Mouse (Mus musculus): Measurements from ENCODE around the gene Tusc2. TPM values are rescaled to one million over a fixed set of nuclear protein-coding genes. Genes with fewer than 3 reads are reported as not detected.
"Not testable (repeated sequence)": the region's sequence is repeated elsewhere in the genome, so short reads cannot be mapped to it uniquely, and the experiment has no call there.

The Tusc2 gene
- polyA plus RNA-seq, 1 experiment from 2014 or later, result 96.7 TPM

DNA sequence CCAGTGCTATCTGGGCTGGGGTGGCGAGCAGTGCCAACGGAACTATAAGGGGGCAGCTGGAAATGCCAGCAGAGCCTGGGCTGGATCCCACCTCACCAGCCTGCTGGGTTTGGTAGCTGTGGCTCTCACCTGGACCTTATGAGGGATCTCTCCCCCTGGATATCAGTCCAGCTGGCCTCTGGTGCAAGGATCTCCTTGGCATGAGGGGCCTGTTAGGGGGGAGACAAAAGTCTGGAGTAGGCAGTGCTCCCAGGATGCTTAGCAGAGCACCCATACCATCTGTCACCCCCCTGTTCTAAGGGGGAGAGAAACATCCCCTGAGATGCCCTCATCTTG lies 9.2 kb downstream of the Tusc2 start:
- H3K9ac ChIP-seq (replicated peaks), result no peak overlapping the region
- H3K9me3 ChIP-seq, result no peaks in the 10 kb centered on the region
- no peak for ATAC-seq (replicated peaks)
- H3K4me2 ChIP-seq (replicated peaks), result no peak overlapping the region
- no peak overlapping the region for H3K4me3 ChIP-seq
- no peak overlapping the region for H3K27ac ChIP-seq (replicated peaks)
- peaks cover 47% of the 10 kb centered on the region for H3K4me1 ChIP-seq
- peaks cover 41% of the 10 kb centered on the region for H3K36me3 ChIP-seq
- 96% methylated on average over 2 of the region's 2 CpGs for WGBS
- H3K27me3 ChIP-seq, result no peaks in the 10 kb centered on the region

DNA sequence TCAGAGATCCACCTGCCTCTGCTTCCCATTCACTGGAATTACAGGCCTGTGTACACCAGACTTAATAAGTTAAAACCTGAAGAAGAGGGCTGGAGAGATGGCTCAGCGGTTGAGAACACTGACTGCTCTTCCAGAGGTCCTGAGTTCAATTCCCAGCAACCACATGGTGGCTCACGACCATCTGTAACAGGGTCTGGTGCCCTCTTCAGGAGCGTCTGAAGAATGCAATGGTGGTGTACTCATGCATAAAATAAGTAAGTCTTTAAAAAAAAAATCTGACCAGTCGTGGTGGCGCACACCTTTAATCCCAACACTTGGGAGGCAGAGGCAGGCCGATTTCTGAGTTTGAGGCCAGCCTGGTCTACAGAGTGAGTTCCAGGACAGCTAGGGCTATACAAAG lies 10.7 kb downstream of the Tusc2 start:
- H3K36me3 ChIP-seq, result peaks cover 41% of the 10 kb centered on the region
- H3K4me2 ChIP-seq (replicated peaks); H3K27me3 ChIP-seq; H3K27ac ChIP-seq (replicated peaks); H3K9ac ChIP-seq (replicated peaks); H3K4me3 ChIP-seq; H3K9me3 ChIP-seq; ATAC-seq (replicated peaks): not testable (repeated sequence)
- WGBS, result 89% methylated on average over 6 of the region's 6 CpGs
- peaks cover 37% of the 10 kb centered on the region for H3K4me1 ChIP-seq

DNA sequence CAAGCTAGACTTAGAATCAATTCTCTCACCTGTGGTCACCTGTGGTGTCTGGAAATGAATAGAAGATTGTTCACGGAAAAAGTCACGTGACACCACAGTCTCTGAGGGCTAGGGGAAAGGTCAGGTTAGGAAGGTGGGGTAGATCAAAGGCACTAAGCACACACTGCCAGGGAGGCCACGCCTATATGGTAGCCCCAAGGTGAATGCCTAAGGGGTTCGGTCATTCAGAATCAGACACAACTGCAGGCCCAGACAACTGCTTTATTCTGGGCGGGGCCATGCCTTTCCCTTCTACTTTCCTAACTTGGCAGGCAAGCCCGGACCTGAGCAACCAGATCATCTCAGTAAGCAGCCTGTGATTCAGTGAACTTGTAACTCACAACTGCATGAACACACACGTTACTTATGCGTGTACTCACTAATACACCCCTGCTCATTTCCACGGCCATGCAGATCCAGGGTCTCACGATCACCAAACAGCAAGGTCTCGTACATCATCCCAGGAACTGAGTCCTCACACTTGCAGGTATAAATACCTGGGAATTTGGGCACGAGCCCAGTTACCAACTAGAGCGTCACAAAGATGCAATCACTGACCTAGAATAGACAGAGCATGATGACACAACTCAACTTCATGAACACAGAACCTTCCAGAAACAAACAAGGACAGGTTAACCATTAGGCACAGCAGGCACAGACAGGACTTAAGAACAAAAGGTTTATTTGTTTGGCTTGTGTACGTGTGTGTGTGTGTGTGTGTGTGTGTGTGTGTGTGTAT lies 12.7 kb downstream of the Tusc2 start:
- H3K27ac ChIP-seq (replicated peaks), result peak overlapping the region; percentile 66
- ATAC-seq (replicated peaks), result no peak
- no peak overlapping the region for H3K9ac ChIP-seq (replicated peaks)
- no peak overlapping the region for H3K4me3 ChIP-seq
- WGBS, result 88% methylated on average over 14 of the region's 14 CpGs
- no peaks in the 10 kb centered on the region for H3K9me3 ChIP-seq
- no peaks in the 10 kb centered on the region for H3K27me3 ChIP-seq
- H3K4me1 ChIP-seq, result peaks cover 40% of the 10 kb centered on the region
- H3K4me2 ChIP-seq (replicated peaks), result no peak overlapping the region
- peaks cover 38% of the 10 kb centered on the region for H3K36me3 ChIP-seq

DNA sequence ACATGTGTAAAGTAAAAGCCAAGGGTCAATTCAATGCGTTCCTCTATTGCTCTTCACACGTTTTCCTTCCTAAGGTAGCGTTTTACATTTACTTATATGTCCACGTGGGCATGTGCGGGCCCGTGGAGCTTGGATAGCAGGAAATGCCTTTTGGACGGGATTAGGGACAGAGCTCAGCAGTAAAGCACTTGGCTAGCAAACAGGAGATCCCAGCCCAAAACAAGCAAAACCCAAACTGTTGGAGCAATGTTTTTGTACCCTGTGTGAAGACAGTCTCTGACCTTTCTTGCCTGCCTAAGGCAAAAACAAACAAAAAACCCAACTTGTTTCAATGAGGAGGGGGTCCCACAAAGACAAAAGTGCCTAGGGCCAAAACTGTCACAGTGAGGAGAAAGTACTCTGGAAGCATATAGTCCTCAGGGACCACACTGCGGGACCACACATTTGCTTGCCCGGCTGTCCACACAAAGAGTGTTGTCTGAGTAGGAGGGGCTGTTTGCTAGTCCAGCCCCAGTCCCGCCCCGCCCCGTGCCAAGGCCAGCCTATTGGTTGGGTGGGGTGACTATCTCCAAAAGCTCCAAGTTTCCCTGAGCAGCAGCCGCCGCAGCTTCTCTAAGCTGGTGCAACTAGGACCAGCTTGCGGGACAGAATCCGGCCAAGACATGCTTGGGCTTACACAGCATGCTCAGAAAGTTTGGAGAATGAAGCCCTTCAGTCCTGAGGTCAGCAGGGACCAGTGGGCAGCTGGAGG lies 13.5 kb downstream of the Tusc2 start, which contains the start of gene Hyal1:
Gene Hyal1 (plus strand): TSS at position 571 of the 751 bp plus-strand sequence.
- Histone ChIP-seq H3K9me3 (no peaks in the 10 kb centered on the region), H3K27me3 (no peaks in the 10 kb centered on the region), H3K4me2 (replicated peaks) (peak within 1 kb of the TSS; percentile 28), H3K9ac (replicated peaks) (peak within 1 kb of the TSS; percentile 32; the same call in 1 of the 2 replicates), H3K4me3 (peak within 1 kb of the TSS; percentile 29), H3K27ac (replicated peaks) (peak within 1 kb of the TSS; percentile 66), H3K4me1 (peaks cover 40% of the 10 kb centered on the region), H3K36me3 (peaks cover 31% of the 10 kb centered on the region)
- ATAC-seq (replicated peaks), result peak; percentile 36
- WGBS, result 28% methylated on average over 16 of the region's 16 CpGs

DNA sequence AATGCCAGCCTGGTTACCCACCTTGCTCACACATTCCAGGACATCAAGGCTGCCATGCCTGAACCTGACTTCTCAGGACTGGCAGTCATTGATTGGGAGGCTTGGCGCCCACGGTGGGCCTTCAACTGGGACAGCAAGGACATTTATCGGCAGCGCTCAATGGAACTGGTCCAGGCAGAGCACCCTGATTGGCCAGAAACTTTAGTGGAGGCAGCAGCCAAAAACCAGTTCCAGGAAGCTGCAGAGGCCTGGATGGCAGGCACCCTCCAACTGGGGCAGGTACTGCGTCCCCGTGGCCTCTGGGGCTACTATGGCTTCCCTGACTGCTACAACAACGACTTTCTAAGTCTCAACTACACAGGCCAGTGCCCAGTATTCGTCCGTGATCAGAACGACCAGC lies 14.8 kb downstream of the Tusc2 start:
- Histone ChIP-seq H3K9me3 (no peaks in the 10 kb centered on the region), H3K9ac (replicated peaks) (no peak overlapping the region), H3K27ac (replicated peaks) (no peak overlapping the region), H3K27me3 (no peaks in the 10 kb centered on the region), H3K4me3 (no peak overlapping the region), H3K36me3 (peaks cover 18% of the 10 kb centered on the region), H3K4me2 (replicated peaks) (no peak overlapping the region), H3K4me1 (peaks cover 39% of the 10 kb centered on the region)
- WGBS, result 93% methylated on average over 10 of the region's 10 CpGs
- no peak for ATAC-seq (replicated peaks)

DNA sequence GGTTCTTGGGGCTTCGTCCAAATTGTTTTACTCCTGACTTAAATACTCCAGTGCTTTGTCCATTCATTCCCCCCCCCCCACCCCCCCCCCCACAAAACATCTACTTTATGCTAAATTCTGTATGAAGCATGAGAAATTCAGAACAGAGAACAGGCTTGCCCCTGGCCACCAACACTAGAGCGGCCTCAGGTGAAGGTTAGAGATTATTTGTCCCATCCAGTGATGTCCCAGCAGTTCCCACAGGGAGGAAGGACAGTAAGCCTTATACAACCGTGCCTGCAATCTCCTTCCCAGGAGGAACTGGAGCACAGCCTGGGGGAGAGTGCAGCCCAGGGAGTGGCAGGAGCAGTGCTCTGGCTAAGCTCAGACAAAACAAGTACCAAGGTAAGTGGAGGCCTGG lies 15.5 kb downstream of the Tusc2 start, which contains the start of gene Naa80:
Gene Naa80 (plus strand): TSS at position 301 of the 400 bp plus-strand sequence.
- Histone ChIP-seq H3K9ac (replicated peaks) (no peak within 1 kb of the TSS), H3K4me3 (no peak within 1 kb of the TSS), H3K4me2 (replicated peaks) (peak within 1 kb of the TSS; percentile 81; the same call in 1 of the 2 replicates), H3K36me3 (peaks cover 12% of the 10 kb centered on the region), H3K27ac (replicated peaks) (peak within 1 kb of the TSS; percentile 90), H3K4me1 (peaks cover 39% of the 10 kb centered on the region), H3K27me3 (no peaks in the 10 kb centered on the region), H3K9me3 (no peaks in the 10 kb centered on the region)
- 86% methylated on average over 3 of the region's 3 CpGs for WGBS
- ATAC-seq (replicated peaks), result no peak

DNA sequence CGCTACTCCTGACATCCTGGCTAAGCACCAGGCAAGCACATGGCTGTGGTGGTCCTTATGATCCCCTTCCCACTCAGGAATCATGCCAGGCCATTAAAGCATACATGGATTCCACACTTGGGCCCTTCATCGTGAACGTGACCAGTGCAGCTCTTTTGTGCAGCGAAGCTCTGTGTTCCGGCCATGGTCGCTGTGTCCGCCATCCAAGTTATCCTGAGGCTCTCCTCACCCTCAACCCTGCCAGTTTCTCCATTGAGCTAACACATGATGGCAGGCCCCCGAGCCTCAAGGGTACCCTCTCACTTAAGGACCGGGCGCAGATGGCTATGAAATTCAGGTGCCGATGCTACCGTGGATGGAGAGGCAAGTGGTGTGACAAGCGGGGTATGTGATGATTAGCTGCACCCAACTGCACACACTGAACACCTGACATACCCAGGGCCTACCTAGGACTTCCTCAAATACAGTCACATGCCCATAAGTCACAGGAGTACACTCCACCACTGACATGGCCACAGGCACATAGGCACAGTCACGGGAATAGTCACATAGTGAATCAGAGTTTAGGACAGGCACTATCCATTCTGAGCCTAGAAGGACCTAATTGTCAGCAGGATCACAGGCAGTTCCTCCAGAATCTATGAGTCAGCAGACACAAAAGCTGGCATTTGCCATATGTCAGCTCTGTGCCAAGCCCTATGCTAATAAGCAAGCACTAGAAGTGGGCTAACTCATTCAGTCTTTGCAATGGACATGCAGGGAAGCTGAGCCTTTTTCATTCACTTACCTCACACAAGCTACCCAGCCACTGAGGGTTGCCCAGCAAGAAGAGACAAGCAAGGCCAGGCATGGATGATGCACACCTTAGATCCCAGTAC lies 16.2 kb downstream of the Tusc2 start:
- Histone ChIP-seq H3K4me1 (peaks cover 39% of the 10 kb centered on the region), H3K27ac (replicated peaks) (peak overlapping the region; percentile 90), H3K36me3 (peaks cover 8% of the 10 kb centered on the region), H3K4me2 (replicated peaks) (peak overlapping the region; percentile 81; the same call in 1 of the 2 replicates), H3K4me3 (no peak overlapping the region), H3K27me3 (no peaks in the 10 kb centered on the region), H3K9me3 (no peaks in the 10 kb centered on the region), H3K9ac (replicated peaks) (no peak overlapping the region)
- no peak for ATAC-seq (replicated peaks)
- 90% methylated on average over 14 of the region's 14 CpGs for WGBS

DNA sequence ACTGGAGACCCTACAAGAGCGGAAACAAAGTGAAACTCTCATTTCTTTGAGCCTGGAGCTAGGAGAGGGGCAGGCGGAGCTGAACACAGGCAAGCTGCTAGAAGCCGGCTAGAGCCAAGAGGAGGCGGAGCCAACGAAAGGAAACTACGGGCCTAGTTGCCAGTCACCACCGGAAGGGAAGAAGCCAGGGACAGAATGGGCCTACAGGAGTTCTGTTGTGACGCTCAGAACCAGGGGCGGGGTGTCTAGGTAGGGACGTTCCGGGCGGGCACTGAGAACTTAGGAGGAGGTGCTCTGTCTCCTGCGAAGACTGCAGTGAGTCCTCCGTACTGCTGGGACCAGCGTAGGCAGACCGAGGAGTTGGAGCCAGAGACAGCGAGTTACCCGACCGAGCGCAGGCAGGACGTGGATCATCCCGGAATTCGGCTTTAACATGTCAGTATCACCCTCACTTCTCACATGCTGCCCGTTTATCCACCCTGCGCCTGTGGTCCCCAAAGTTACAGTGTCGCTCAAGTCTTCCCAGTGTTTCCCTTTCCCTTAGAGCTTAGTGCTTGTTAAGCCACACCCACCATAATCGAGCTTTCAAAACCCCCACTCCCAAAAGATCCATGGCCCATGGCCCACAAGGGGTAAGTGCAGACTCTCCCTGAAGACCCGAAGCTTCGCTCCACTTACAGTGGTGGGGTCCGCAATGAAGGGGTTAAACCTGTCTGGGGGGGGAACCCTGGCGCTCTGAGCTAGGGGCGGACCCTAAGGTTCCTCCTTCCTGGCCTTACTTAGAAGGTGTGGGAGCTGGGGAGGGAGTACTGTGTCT lies 17.7 kb downstream of the Tusc2 start, which contains the start of gene Hyal3:
Gene Hyal3 (plus strand): TSS at position 318 of the 817 bp plus-strand sequence.
- H3K4me3 ChIP-seq, result peak within 1 kb of the TSS; percentile 71
- peak within 1 kb of the TSS; percentile 90 for H3K27ac ChIP-seq (replicated peaks)
- H3K9ac ChIP-seq (replicated peaks), result peak within 1 kb of the TSS; percentile 81
- ATAC-seq (replicated peaks), result peak; percentile 84
- no peaks in the 10 kb centered on the region for H3K27me3 ChIP-seq
- H3K36me3 ChIP-seq, result no peaks in the 10 kb centered on the region
- no peaks in the 10 kb centered on the region for H3K9me3 ChIP-seq
- peak within 1 kb of the TSS; percentile 81 for H3K4me2 ChIP-seq (replicated peaks)
- WGBS, result under 1% methylated on average over 32 of the region's 32 CpGs
- H3K4me1 ChIP-seq, result peaks cover 39% of the 10 kb centered on the region

DNA sequence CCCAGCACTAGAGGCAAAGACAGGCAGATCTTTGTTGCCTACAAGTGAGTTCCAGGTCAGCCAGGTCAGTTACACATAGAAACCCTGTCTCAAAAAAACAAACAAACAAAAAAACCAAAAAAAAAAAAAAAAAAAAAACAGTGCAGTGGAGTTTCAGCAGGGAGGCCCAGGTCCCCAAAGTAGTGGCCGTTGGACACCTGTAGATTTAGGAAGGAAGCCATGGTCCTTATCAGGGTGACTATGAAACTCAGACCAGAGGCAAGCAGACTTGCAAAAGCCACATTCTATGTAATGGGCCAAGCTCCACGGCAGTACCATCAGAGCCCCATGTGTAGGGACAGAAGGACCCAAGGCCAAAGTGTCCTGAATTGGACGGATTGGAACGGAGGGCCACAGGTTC lies 18.5 kb downstream of the Tusc2 start:
- Histone ChIP-seq H3K4me2 (replicated peaks) (peak overlapping the region; percentile 81), H3K4me1 (peaks cover 39% of the 10 kb centered on the region), H3K9me3 (no peaks in the 10 kb centered on the region), H3K27ac (replicated peaks) (peak overlapping the region; percentile 90; the same call in 1 of the 2 replicates), H3K9ac (replicated peaks) (peak overlapping the region; percentile 81; the same call in 1 of the 2 replicates), H3K36me3 (no peaks in the 10 kb centered on the region), H3K4me3 (peak overlapping the region; percentile 71), H3K27me3 (no peaks in the 10 kb centered on the region)
- no peak for ATAC-seq (replicated peaks)
- WGBS, result 83% methylated on average over 4 of the region's 4 CpGs

DNA sequence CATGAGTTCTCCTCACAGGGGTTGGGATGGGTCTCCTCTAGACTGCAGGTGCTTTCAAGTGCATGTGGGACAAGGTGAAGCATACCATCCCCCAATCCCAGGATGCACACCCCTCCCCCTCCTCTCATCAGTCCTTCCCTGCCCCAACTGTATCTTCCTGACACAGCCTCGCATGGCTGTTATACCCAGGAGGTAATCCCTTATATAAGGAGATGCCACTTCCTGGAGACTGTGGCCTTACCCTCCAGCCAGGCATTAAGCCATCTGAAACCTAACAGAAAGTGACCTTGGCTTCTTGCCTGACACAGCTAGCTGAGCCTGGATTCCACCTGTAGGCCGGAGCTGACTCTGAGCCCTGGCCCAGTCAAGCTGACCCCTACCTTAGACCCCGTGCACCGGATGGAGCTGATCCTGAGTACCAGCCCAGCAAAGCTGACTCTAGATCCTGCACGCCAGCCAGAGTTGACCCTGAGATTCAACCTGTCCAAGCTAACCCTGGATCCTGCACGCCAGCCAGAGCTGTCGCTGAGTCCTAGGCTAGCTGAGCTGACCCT lies 19.5 kb downstream of the Tusc2 start:
- Histone ChIP-seq H3K27ac (replicated peaks) (no peak overlapping the region), H3K27me3 (no peaks in the 10 kb centered on the region), H3K36me3 (no peaks in the 10 kb centered on the region), H3K4me1 (peaks cover 36% of the 10 kb centered on the region), H3K4me2 (replicated peaks) (no peak overlapping the region), H3K9ac (replicated peaks) (no peak overlapping the region), H3K9me3 (no peaks in the 10 kb centered on the region), H3K4me3 (no peak overlapping the region)
- ATAC-seq (replicated peaks), result no peak
- WGBS, result 90% methylated on average over 7 of the region's 7 CpGs

DNA sequence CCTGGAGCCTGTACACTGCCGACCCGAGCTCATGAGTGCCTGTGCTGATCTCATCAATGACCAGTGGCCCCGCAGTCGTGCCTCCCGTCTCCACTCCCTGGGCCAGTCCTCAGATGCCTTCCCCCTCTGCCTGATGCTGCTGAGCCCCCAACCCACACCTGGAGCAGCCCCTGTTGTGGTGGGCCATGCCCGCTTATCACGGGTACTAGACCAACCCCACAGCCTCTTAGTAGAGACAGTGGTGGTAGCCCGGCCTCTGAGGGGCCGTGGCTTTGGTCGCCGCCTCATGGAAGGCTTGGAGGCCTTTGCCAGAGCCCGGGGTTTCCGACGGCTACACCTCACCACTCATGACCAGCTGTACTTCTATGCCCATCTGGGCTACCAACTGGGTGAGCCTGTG lies 20.1 kb downstream of the Tusc2 start:
- WGBS, result 91% methylated on average over 14 of the region's 14 CpGs
- Histone ChIP-seq H3K27me3 (no peaks in the 10 kb centered on the region), H3K9ac (replicated peaks) (no peak overlapping the region), H3K27ac (replicated peaks) (no peak overlapping the region), H3K4me2 (replicated peaks) (no peak overlapping the region), H3K4me1 (peaks cover 37% of the 10 kb centered on the region), H3K36me3 (no peaks in the 10 kb centered on the region), H3K9me3 (no peaks in the 10 kb centered on the region), H3K4me3 (no peak overlapping the region)
- ATAC-seq (replicated peaks), result no peak

Data from forebrain, embryonic 15.5 days (tissue).